Mouse (Mus musculus) kidney, embryonic 16.5 days (tissue): Measurements from ENCODE around the gene Sec22c. TPM values are rescaled to one million over a fixed set of nuclear protein-coding genes. Genes with fewer than 3 reads are reported as not detected.
A peak's percentile ranks its signal among the peaks of the same experiment; 100 is the strongest.

ENCODE experiments used
- ATAC-seq: fragments of 200-750 bp; cut with Nextera tagmentation; 2 replicates; pipeline ENCODE4 v1.8.0; 2017; ENCODE audit warnings: moderate TSS enrichment; ENCODE audit not compliant: low FRiP score, low TSS enrichment
- H3K27ac ChIP-seq: fragments of 300-500 bp; sonication (generic); 2 replicates; pipeline ENCODE4 v1.5.1; 2014; ENCODE audit warnings: low read length
- H3K27me3 ChIP-seq: fragments of 300-500 bp; sonication (generic); 2 replicates; pipeline ENCODE4 v1.6.1; 2014; ENCODE audit warnings: low read length, control low read depth, mixed read lengths; ENCODE audit not compliant: insufficient read depth
- H3K36me3 ChIP-seq: fragments of 300-500 bp; sonication (generic); 2 replicates; pipeline ENCODE4 v1.6.1; 2014; ENCODE audit warnings: low read length, control low read depth, mixed read lengths; ENCODE audit not compliant: insufficient read depth
- H3K4me1 ChIP-seq: fragments of 300-500 bp; sonication (generic); 2 replicates; pipeline ENCODE4 v1.6.1; 2014; ENCODE audit warnings: low read length, control low read depth, mixed read lengths; ENCODE audit not compliant: insufficient read depth
- H3K4me2 ChIP-seq: fragments of 300-500 bp; sonication (generic); replicated peaks from 2 replicates; pipeline ENCODE4 v1.6.1; 2014; ENCODE audit warnings: low read depth, low read length
- H3K4me3 ChIP-seq: fragments of 300-500 bp; sonication (generic); 2 replicates; pipeline ENCODE4 v1.5.1; 2014; ENCODE audit warnings: mild to moderate bottlenecking, low read length
- H3K9ac ChIP-seq: fragments of 300-500 bp; sonication (generic); replicated peaks from 2 replicates; pipeline ENCODE4 v1.6.1; 2014; ENCODE audit warnings: low read length
- H3K9me3 ChIP-seq: fragments of 300-500 bp; sonication (generic); 2 replicates; pipeline ENCODE4 v1.6.1; 2016; ENCODE audit warnings: low read length, control low read depth
- WGBS: fragments of 180-500 bp; shearing (Covaris S2); extraction: QIAGEN DNeasy Blood & Tissue Kit; methylation state at CpG from one replicate; pipeline ENCODE4 v1.1.7; 2014; 5-methylcytosine and 5-hydroxymethylcytosine counted together
- polyA plus RNA-seq: library from polyadenylated mRNA; unstranded; fragments of >200 nt; fragmentation: Nextera tagmentation; extraction: Ambion mirVana; gene quantifications from 2 replicates; pipeline ENCODE4 v1.2.1, GENCODE M21; 2015

The Sec22c gene
- polyA plus RNA-seq, 1 experiment from 2014 or later = 8.5 TPM

DNA sequence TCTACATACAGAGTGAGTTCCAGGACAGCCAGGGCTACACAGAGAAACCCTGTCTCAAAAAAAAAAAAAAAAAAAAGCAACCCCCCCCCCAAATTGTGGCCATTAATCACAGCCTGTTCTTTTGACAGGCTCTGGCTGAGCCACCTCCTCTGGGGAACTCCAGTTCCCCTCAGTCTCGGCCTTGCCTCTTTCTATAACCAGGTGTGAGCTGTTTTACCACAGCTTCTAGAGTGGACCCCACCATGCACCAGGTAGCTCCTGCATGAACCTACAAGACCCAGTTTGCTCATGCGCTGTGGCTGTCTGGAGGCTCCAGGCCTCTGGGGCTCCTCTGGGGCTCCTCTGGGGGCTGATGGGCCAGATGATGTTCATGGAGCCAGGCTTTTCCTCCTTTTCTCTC, 29.7 kb downstream of the Sec22c start:
- ATAC-seq = no peak
- H3K36me3 ChIP-seq = no peaks in the 10 kb centered on the region
- H3K27me3 ChIP-seq = peaks cover 7% of the 10 kb centered on the region
- H3K4me2 ChIP-seq = no peak overlapping the region
- no peak overlapping the region for H3K4me3 ChIP-seq
- no peak overlapping the region for H3K9ac ChIP-seq
- H3K4me1 ChIP-seq = peaks cover 10% of the 10 kb centered on the region
- H3K27ac ChIP-seq = no peak overlapping the region
- H3K9me3 ChIP-seq = no peaks in the 10 kb centered on the region
- 83% methylated on average over 2 of the region's 2 CpGs for WGBS

DNA sequence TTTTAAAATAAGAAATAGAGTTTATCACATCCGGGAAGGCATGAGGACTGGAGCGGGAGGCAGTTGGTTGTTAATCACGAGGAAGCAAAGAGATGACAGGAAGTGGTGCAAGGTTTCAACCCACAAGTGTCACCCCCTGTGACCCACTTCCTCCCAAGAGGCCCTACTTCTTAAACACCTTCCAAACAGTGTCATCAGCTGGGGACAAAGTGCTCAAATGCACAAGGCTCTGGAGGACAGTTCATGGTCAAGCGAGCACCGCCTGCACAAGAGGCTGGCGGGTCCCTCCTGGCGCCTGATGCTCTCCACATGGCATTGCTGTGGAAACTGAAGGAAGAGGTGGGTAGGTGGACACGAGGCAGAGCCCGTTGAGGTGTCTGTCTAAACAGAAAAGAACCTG, 30.3 kb downstream of the Sec22c start:
- no peak overlapping the region for H3K4me3 ChIP-seq
- H3K27ac ChIP-seq = no peak overlapping the region
- no peak overlapping the region for H3K4me2 ChIP-seq
- no peak overlapping the region for H3K9ac ChIP-seq
- H3K9me3 ChIP-seq = no peaks in the 10 kb centered on the region
- peaks cover 10% of the 10 kb centered on the region for H3K4me1 ChIP-seq
- H3K27me3 ChIP-seq = peaks cover 11% of the 10 kb centered on the region
- ATAC-seq = no peak
- H3K36me3 ChIP-seq = no peaks in the 10 kb centered on the region
- WGBS = 53% methylated on average over 9 of the region's 9 CpGs

DNA sequence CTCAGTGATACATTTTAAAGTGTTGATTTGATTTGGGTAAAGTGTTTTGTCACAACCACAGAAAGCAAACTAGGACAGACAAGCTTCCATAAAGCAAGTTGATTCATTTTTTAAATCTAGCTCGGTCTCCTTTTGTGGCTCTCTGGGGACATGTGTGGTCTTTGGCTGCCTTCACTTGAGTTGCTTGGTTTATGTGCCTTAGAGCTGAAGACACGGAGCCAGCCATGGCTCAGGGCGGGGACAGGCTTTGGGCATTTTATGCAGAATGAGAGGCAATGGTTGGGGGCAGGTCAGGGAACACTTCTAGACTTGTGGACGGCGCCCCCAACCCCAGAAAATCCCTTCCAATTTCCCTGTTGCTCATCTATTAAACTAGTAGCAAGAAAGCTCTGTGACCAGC, 31.6 kb downstream of the Sec22c start:
- Histone ChIP-seq H3K27me3 (peaks cover 22% of the 10 kb centered on the region), H3K9ac (no peak overlapping the region), H3K27ac (no peak overlapping the region), H3K4me3 (no peak overlapping the region), H3K36me3 (no peaks in the 10 kb centered on the region), H3K4me2 (no peak overlapping the region), H3K9me3 (no peaks in the 10 kb centered on the region), H3K4me1 (peaks cover 13% of the 10 kb centered on the region)
- 82% methylated on average over 5 of the region's 5 CpGs for WGBS
- no peak for ATAC-seq

DNA sequence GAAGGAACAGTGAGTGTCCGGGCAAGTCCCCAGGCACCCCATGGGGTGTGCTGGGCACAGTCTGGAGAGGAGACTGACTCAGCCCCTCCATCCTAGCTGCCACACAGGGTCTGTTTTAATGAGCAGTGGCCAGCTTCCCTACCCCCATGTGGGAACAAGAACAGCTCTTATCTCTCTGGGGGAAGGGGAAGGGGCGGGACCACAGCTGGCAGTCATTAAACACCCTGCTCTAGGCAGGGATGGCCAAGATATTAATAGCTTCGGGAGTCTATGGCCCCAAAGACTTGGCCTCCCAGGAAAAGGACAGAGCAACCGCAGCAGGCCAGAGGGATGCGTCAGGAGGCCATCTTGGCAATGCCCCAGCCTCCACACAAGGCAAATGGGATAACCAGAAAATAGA, 33.0 kb downstream of the Sec22c start:
- peaks cover 36% of the 10 kb centered on the region for H3K27me3 ChIP-seq
- no peak for ATAC-seq
- 53% methylated on average over 5 of the region's 5 CpGs for WGBS
- no peak overlapping the region for H3K9ac ChIP-seq
- no peak overlapping the region for H3K4me3 ChIP-seq
- H3K4me2 ChIP-seq = no peak overlapping the region
- H3K4me1 ChIP-seq = peaks cover 11% of the 10 kb centered on the region
- H3K36me3 ChIP-seq = no peaks in the 10 kb centered on the region
- H3K9me3 ChIP-seq = no peaks in the 10 kb centered on the region
- no peak overlapping the region for H3K27ac ChIP-seq

GRCm38 (mm10) chr9:121671300-121671699, 34.0 kb downstream of the Sec22c start:
- peaks cover 36% of the 10 kb centered on the region for H3K27me3 ChIP-seq

DNA sequence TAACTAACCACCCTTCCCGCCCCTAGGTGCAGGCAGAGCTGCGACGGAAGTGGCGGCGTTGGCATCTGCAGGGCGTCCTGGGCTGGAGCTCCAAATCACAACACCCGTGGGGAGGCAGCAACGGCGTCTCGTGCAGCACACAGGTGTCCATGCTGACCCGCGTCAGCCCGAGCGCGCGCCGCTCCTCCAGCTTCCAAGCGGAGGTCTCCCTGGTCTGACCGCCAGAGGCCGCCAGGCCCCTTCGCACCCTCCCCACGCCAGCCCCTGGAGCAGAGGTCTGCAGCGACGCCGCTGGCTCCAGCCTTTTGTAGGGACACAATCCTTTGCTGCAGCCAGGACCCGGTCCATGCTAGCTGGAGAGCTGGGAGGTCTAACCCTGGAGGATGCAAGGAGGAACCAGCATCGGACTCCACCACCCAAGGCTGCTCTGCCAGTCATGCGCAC, 35.9 kb downstream of the Sec22c start:
- under 1% methylated on average over 28 of the region's 28 CpGs for WGBS
- Histone ChIP-seq H3K4me2 (peak overlapping the region; percentile 58), H3K27ac (no peak overlapping the region), H3K9me3 (no peaks in the 10 kb centered on the region), H3K4me1 (peaks cover 10% of the 10 kb centered on the region), H3K36me3 (no peaks in the 10 kb centered on the region), H3K9ac (peak overlapping the region; percentile 51), H3K4me3 (peak overlapping the region; percentile 40), H3K27me3 (peaks cover 40% of the 10 kb centered on the region)
- peak; percentile 77 for ATAC-seq

More at GRCm38 (mm10) chr9:121671300-121671699, 34.0 kb downstream of the Sec22c start:
- Histone ChIP-seq H3K4me2 (no peak overlapping the region), H3K9ac (no peak overlapping the region), H3K9me3 (no peaks in the 10 kb centered on the region), H3K36me3 (no peaks in the 10 kb centered on the region), H3K27ac (no peak overlapping the region), H3K4me3 (no peak overlapping the region), H3K4me1 (peaks cover 10% of the 10 kb centered on the region)
- 26% methylated on average over 7 of the region's 7 CpGs for WGBS
- no peak for ATAC-seq

DNA sequence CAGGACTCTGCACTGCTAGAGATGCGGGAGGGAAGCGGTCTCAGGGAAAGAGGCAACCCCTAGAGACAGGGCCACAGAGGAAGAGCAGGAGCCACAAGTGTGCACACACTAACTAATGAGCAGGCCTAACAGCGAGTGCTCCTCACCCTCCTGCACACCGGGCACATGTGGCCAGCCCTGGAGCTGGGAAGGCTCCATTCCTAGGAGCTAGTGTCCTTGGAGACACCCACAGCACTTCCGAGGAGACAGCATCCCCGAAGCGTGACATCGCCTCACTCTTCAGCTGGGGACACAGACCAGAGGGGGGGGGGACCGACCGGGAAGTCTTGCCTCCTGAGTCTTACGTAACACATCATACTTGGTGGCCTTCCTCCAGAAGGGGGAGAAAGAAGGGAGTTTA, 37.5 kb downstream of the Sec22c start:
- Histone ChIP-seq H3K9ac (no peak overlapping the region), H3K27ac (no peak overlapping the region), H3K36me3 (no peaks in the 10 kb centered on the region), H3K4me2 (no peak overlapping the region), H3K4me3 (no peak overlapping the region), H3K4me1 (peaks cover 10% of the 10 kb centered on the region), H3K27me3 (peaks cover 40% of the 10 kb centered on the region), H3K9me3 (no peaks in the 10 kb centered on the region)
- no peak for ATAC-seq
- WGBS = 74% methylated on average over 11 of the region's 11 CpGs

DNA sequence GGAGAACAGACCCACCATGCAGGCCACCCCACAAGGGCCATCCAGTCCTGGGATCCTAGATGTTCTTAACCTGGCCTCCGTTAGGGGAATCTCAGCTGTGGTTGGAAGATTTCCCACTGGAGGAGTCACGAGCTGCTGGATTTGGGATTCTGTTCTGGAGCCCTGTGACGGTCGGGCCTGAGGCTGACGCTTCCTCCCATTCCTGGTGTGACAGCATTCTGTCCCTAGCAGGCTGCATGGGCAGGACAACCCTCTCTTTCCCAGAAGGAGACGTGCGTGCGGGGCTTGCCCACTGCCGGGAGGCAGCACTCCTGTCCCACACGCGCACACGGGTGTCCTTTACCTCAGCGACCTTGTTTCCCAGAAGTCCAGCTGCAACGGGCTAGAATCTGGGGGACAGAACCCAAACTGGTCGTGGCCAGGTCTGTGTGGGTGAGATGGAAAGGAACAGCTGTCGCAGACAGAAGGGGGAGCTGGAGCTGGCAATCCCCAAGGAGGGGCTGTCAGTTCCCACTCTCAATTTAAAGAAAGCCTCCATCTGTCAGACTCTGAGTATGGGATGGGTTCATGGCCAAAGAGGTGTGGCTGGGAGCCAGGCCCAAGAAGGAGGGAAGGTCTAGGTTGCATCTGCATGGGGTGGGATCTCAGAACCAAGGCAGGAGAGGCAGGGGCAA, 38.2 kb downstream of the Sec22c start:
- no peak for ATAC-seq
- H3K4me3 ChIP-seq = no peak overlapping the region
- no peaks in the 10 kb centered on the region for H3K36me3 ChIP-seq
- H3K27ac ChIP-seq = no peak overlapping the region
- peaks cover 40% of the 10 kb centered on the region for H3K27me3 ChIP-seq
- H3K4me1 ChIP-seq = peaks cover 7% of the 10 kb centered on the region; the same call in 1 of the 2 replicates
- H3K9me3 ChIP-seq = no peaks in the 10 kb centered on the region
- H3K4me2 ChIP-seq = no peak overlapping the region
- no peak overlapping the region for H3K9ac ChIP-seq
- 57% methylated on average over 16 of the region's 16 CpGs for WGBS

DNA sequence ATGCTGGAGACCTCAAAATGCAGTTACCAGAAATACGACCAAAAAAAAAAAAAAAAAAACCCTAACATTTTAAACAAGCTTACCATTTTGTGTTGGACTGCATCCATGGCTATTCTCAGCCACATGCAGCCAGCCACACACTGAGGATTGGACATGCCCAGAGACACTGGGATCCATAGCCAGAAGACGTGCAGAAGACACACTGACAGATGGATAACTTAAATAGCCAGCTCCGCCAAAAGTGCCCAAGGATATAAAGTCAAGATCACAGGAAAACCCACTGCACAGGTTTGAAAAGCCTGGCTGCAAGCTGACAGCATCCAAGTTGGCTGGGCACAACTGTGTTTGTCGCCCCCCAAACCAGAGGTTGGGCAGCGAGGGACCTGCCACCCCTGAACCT, 41.2 kb downstream of the Sec22c start:
- ATAC-seq = no peak
- no peak overlapping the region for H3K4me2 ChIP-seq
- H3K36me3 ChIP-seq = no peaks in the 10 kb centered on the region
- WGBS = 87% methylated on average over 5 of the region's 5 CpGs
- H3K4me1 ChIP-seq = peaks cover 4% of the 10 kb centered on the region; the same call in 1 of the 2 replicates
- H3K27me3 ChIP-seq = peaks cover 21% of the 10 kb centered on the region
- no peak overlapping the region for H3K4me3 ChIP-seq
- no peak overlapping the region for H3K9ac ChIP-seq
- no peaks in the 10 kb centered on the region for H3K9me3 ChIP-seq
- H3K27ac ChIP-seq = no peak overlapping the region

- WGBS = 80% methylated on average over 6 of the region's 6 CpGs
- H3K9me3 ChIP-seq = no peaks in the 10 kb centered on the region
- no peak for ATAC-seq
- H3K4me1 ChIP-seq = 0 out of 2 replicates have a peak, but pooled peaks cover 4% of the 10 kb centered on the region
- H3K27ac ChIP-seq = no peak overlapping the region
- no peak overlapping the region for H3K4me2 ChIP-seq
- no peaks in the 10 kb centered on the region for H3K36me3 ChIP-seq
- no peak overlapping the region for H3K4me3 ChIP-seq
- peaks cover 15% of the 10 kb centered on the region for H3K27me3 ChIP-seq
- no peak overlapping the region for H3K9ac ChIP-seq
Observed at GRCm38 (mm10) chr9:121663467-121663866, 41.8 kb downstream of the Sec22c start.
